Mouse (Mus musculus): ENCODE measurements around the gene Sprr2i. TPM values are rescaled to one million over a fixed set of nuclear protein-coding genes. Genes with fewer than 3 reads are reported as not detected.

The Sprr2i gene
- polyA plus RNA-seq (2012; rRNA removed) (not detected in 2 replicates), polyA plus RNA-seq (2014; fragmentation: Nextera tagmentation; extraction: Ambion mirVana) (not detected in 2 replicates)

- H3K4me1 ChIP-seq (replicated peaks; ENCODE audit: control insufficient read depth in 2 of 2, insufficient read depth in 2 of 2, low read length in 1 of 2) = no peaks in the 10 kb centered on the region
- H3K27ac ChIP-seq = no peak within 1 kb of the TSS
- H3K4me3 ChIP-seq (ENCODE audit: insufficient read depth in 1 of 2, low read depth in 2 of 2, low read length in 2 of 2) = no peak within 1 kb of the TSS
- no peaks in the 10 kb centered on the region for H3K36me3 ChIP-seq (replicated peaks; ENCODE audit: control insufficient read depth, insufficient read depth, low read depth)
- H3K4me2 ChIP-seq (ENCODE audit: low read depth) = no peak within 1 kb of the TSS
- H3K27me3 ChIP-seq (ENCODE audit: control insufficient read depth, insufficient read depth, low read length) = no peaks in the 10 kb centered on the region
- TF ChIP-seq EP300 (IDR thresholded peaks at IDR 0.05; ENCODE audit: low read depth) (no peak), CTCF (IDR thresholded peaks at IDR 0.05; ENCODE audit: low read depth) (no peak)
- H3K9me3 ChIP-seq (ENCODE audit: control insufficient read depth, low read length) = no peaks in the 10 kb centered on the region
- ATAC-seq (ENCODE audit: insufficient read depth) = no peak
- WGBS (ENCODE audit: insufficient replicate concordance) = 57% methylated on average over 2 of the region's 2 CpGs
- DNase-seq (ENCODE audit: low read depth in 3 of 3, low spot score in 3 of 3) = no peak
- H3K9ac ChIP-seq (replicated peaks) = no peak within 1 kb of the TSS
Observed at GRCm38 (mm10) chr3:92407691-92408090, at the start of gene Sprr2i. Sprr2i (plus strand) TSS chr3:92407991.

DNA sequence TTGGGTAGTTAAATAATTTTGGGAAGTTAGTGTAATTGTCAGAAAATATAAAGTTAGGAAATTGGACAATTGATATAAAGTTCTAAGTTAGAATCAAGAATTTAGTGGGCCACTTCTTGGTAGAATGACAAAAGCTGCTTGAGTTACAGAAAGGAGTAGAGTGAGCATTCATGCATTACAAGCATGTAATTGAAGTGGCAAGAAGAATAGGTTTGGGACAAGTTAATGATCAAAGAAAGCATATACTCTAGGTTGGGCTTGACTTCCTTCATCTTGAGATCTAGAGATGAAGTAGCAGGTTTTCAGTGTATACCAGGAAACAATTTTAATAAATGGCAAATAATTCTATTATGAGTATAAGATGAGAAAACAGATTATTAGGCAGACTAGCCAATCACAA is 46.2 kb upstream of the Sprr2i start:
- no peak overlapping the region for H3K9ac ChIP-seq (replicated peaks)
- no peak overlapping the region for H3K4me2 ChIP-seq (ENCODE audit: low read depth)
- no peak overlapping the region for H3K27ac ChIP-seq
- no peaks in the 10 kb centered on the region for H3K27me3 ChIP-seq (ENCODE audit: control insufficient read depth, insufficient read depth, low read length)
- H3K36me3 ChIP-seq (replicated peaks; ENCODE audit: control insufficient read depth, insufficient read depth, low read depth) = no peaks in the 10 kb centered on the region
- DNase-seq (ENCODE audit: low read depth in 3 of 3, low spot score in 3 of 3) (no peak), ATAC-seq (ENCODE audit: insufficient read depth) (no peak)
- TF ChIP-seq EP300 (IDR thresholded peaks at IDR 0.05; ENCODE audit: low read depth) (no peak), CTCF (IDR thresholded peaks at IDR 0.05; ENCODE audit: low read depth) (no peak)
- no peaks in the 10 kb centered on the region for H3K9me3 ChIP-seq (ENCODE audit: control insufficient read depth, low read length)
- no peak overlapping the region for H3K4me3 ChIP-seq (ENCODE audit: insufficient read depth in 1 of 2, low read depth in 2 of 2, low read length in 2 of 2)
- no peaks in the 10 kb centered on the region for H3K4me1 ChIP-seq (replicated peaks; ENCODE audit: control insufficient read depth in 2 of 2, insufficient read depth in 2 of 2, low read length in 1 of 2)

- H3K9me3 ChIP-seq (ENCODE audit: control insufficient read depth, low read length) = no peaks in the 10 kb centered on the region
- no peaks in the 10 kb centered on the region for H3K36me3 ChIP-seq (replicated peaks; ENCODE audit: control insufficient read depth, insufficient read depth, low read depth)
- no peaks in the 10 kb centered on the region for H3K27me3 ChIP-seq (ENCODE audit: control insufficient read depth, insufficient read depth, low read length)
- 45% methylated on average over 3 of the region's 3 CpGs for WGBS (ENCODE audit: insufficient replicate concordance)
- no peak within 1 kb of the TSS for H3K4me3 ChIP-seq (ENCODE audit: insufficient read depth in 1 of 2, low read depth in 2 of 2, low read length in 2 of 2)
- H3K4me2 ChIP-seq (ENCODE audit: low read depth) = no peak within 1 kb of the TSS
- no peak within 1 kb of the TSS for H3K27ac ChIP-seq
- H3K9ac ChIP-seq (replicated peaks) = no peak within 1 kb of the TSS
- no peak for TF ChIP-seq EP300 (IDR thresholded peaks at IDR 0.05; ENCODE audit: low read depth)
- TF ChIP-seq CTCF (IDR thresholded peaks at IDR 0.05; ENCODE audit: low read depth) = no peak
- H3K4me1 ChIP-seq (replicated peaks; ENCODE audit: control insufficient read depth in 2 of 2, insufficient read depth in 2 of 2, low read length in 1 of 2) = no peaks in the 10 kb centered on the region
- DNase-seq (ENCODE audit: low read depth in 3 of 3, low spot score in 3 of 3) (no peak), ATAC-seq (ENCODE audit: insufficient read depth) (no peak)
Observed at GRCm38 (mm10) chr3:92364887-92365286, 42.9 kb upstream of the Sprr2i start, which contains the start of gene Sprr2f. Sprr2f (plus strand) TSS chr3:92365187.

DNA sequence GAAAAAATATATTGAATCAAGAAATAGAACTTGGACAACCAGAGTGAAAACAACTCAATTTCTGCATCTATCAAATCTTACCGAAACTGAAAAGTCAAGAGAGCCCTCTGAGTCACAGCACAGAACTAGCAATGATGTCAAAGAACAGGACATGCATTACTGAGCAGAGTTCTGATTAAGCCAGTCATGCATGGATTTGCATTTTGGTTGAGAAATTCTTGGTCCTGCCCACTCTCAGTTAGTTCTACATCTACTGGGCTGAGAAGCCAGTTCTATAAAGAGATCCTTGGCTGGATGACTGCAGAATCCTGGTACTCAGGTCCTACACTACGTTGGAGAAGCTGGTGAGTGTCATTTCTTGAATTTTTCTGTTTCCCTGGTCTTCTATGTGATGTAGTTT is 34.2 kb upstream of the Sprr2i start:
- Histone ChIP-seq H3K27me3 (ENCODE audit: control insufficient read depth, insufficient read depth, low read length) (no peaks in the 10 kb centered on the region), H3K9ac (replicated peaks) (no peak overlapping the region), H3K9me3 (ENCODE audit: control insufficient read depth, low read length) (no peaks in the 10 kb centered on the region), H3K4me3 (ENCODE audit: insufficient read depth in 1 of 2, low read depth in 2 of 2, low read length in 2 of 2) (no peak overlapping the region), H3K27ac (no peak overlapping the region), H3K4me2 (ENCODE audit: low read depth) (no peak overlapping the region), H3K36me3 (replicated peaks; ENCODE audit: control insufficient read depth, insufficient read depth, low read depth) (no peaks in the 10 kb centered on the region), H3K4me1 (replicated peaks; ENCODE audit: control insufficient read depth in 2 of 2, insufficient read depth in 2 of 2, low read length in 1 of 2) (no peaks in the 10 kb centered on the region)
- WGBS (ENCODE audit: insufficient replicate concordance) = 39% methylated on average over 2 of the region's 2 CpGs
- ATAC-seq (ENCODE audit: insufficient read depth) (no peak), DNase-seq (ENCODE audit: low read depth in 3 of 3, low spot score in 3 of 3) (no peak)
- no peak for TF ChIP-seq CTCF (IDR thresholded peaks at IDR 0.05; ENCODE audit: low read depth)

- H3K4me3 ChIP-seq (ENCODE audit: insufficient read depth in 1 of 2, low read depth in 2 of 2, low read length in 2 of 2) = no peak within 1 kb of the TSS
- H3K9me3 ChIP-seq (ENCODE audit: control insufficient read depth, low read length) = no peaks in the 10 kb centered on the region
- no peak within 1 kb of the TSS for H3K9ac ChIP-seq (replicated peaks)
- no peak within 1 kb of the TSS for H3K27ac ChIP-seq
- DNase-seq (ENCODE audit: low read depth in 3 of 3, low spot score in 3 of 3) = no peak
- ATAC-seq (ENCODE audit: insufficient read depth) = no peak
- H3K4me2 ChIP-seq (ENCODE audit: low read depth) = no peak within 1 kb of the TSS
- WGBS (ENCODE audit: insufficient replicate concordance) = 59% methylated on average over 1 of the region's 1 CpGs
- TF ChIP-seq CTCF (IDR thresholded peaks at IDR 0.05; ENCODE audit: low read depth) = no peak
- TF ChIP-seq EP300 (IDR thresholded peaks at IDR 0.05; ENCODE audit: low read depth) = no peak
- H3K36me3 ChIP-seq (replicated peaks; ENCODE audit: control insufficient read depth, insufficient read depth, low read depth) = no peaks in the 10 kb centered on the region
- H3K27me3 ChIP-seq (ENCODE audit: control insufficient read depth, insufficient read depth, low read length) = no peaks in the 10 kb centered on the region
- no peaks in the 10 kb centered on the region for H3K4me1 ChIP-seq (replicated peaks; ENCODE audit: control insufficient read depth in 2 of 2, insufficient read depth in 2 of 2, low read length in 1 of 2)
Observed at GRCm38 (mm10) chr3:92385385-92385784, 22.4 kb upstream of the Sprr2i start, which contains the start of gene Sprr2h. Sprr2h (plus strand) TSS chr3:92385685.

Measured in liver, embryonic 14.5 days (tissue).